Mouse (Mus musculus) splenic B cell, adult 2 months (primary cell): ENCODE results near the gene Pqlc2.

Experiments used
- DNase-seq: peaks from one replicate; pipeline ENCODE4 v3.0.0-alpha.2; 2011; ENCODE audit warnings: low read depth, low spot score
- H3K27me3 ChIP-seq: 2 replicates; pipeline ENCODE4 v1.6.1; 2012; ENCODE audit warnings: mild to moderate bottlenecking, low read length, moderate library complexity, mixed read lengths; ENCODE audit not compliant: control insufficient read depth, poor library complexity, insufficient read depth, severe bottlenecking
- H3K36me3 ChIP-seq: 2 replicates; pipeline ENCODE4 v1.6.1; 2012; ENCODE audit warnings: mild to moderate bottlenecking, low read length, moderate library complexity, mixed read lengths; ENCODE audit not compliant: control insufficient read depth, poor library complexity, insufficient read depth, severe bottlenecking

Pqlc2 gene

DNA sequence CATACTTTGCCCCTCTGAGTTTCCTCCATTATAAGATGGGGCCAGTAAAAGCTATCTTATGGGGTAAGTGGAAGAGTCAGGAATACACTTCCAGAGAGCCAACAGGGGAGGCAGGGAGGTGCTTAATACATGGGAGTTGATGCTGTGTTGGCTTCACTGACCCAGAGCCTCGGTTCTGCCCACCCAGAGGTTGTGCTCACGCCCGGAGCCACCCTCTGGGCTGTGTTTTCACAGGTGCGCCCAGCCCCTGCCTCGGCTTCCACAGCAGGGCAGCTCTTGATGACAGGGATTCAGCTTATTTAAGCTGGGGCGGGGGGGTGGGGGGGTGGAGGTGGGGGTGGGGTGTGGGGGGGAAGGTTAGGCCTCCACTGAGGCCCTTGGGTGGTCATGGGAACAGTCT is 65.7 kb downstream of the Pqlc2 start:
- no peak for DNase-seq
- peaks cover 1% of the 10 kb centered on the region; the same call in 1 of the 2 replicates for H3K36me3 ChIP-seq
- no peaks in the 10 kb centered on the region for H3K27me3 ChIP-seq

DNA sequence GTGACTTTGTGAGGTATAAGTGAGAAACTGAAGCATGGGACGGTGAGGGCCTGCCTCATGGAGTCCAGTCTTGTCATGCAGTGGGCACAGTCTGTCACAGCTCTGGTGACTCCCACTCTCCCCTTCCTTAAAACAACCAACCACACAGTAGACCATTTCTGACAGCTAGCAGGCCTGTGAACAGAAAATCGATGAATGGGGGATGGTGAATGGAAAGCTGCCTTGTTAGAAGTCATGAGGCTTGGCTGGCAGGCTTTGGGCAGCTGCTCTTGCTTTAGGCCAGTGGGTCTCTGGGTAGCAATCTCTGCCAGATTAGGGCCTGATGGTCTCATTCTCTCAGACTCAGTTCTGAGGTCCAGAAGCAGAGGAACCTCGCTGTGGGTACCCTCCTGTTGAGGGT is 66.3 kb downstream of the Pqlc2 start:
- peaks cover 4% of the 10 kb centered on the region; the same call in 1 of the 2 replicates for H3K36me3 ChIP-seq
- no peak for DNase-seq
- H3K27me3 ChIP-seq, result no peaks in the 10 kb centered on the region
